Mouse (Mus musculus): ENCODE measurements at regions not wholly inside any gene's neighbourhood (a gene's known extent, or its start where the extent isn't known, plus 50 kb on each side); places are given as distances from the start of the nearest gene placed in this dataset.

DNA sequence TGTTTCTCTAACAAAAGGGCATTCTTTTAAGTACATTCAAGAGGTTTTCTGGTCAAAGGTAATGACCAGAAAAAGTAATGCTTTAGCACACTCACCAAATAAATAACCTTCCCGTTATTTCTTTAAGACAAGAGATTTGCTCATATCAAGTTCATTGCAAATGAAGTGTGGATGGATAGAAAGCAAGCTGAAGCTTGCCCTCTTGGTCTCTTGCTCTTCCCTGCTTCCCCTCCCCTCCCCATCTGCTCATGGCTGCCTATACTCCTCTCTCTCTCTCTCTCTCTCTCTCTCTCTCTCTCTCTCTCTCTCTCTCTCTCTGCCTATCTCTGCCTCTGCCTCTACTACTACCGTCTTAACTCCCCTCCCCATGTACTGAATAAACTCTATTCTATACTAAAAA lies 147.7 kb upstream of the Rag2 start:
- no peak for TF ChIP-seq CTCF (IDR thresholded peaks at IDR 0.05; ENCODE audit: control insufficient read depth, insufficient read depth, low read length)
- TF ChIP-seq POLR2A (IDR thresholded peaks at IDR 0.05; ENCODE audit: borderline replicate concordance, control insufficient read depth, low read depth, low read length), result no peak

All from bone marrow, adult 2 months (tissue).